Mouse (Mus musculus) MEL (cell line): ENCODE data around the gene Prr14. TPM values are rescaled to one million over a fixed set of nuclear protein-coding genes. Genes with fewer than 3 reads are reported as not detected.

ENCODE experiments used
- DNase-seq: peaks from one replicate; pipeline ENCODE4 v3.0.0; 2011; ENCODE audit warnings: low read depth, low spot score
- H3K27ac ChIP-seq: 2 replicates; pipeline ENCODE4 v1.5.1; 2012; ENCODE audit warnings: low read depth, mild to moderate bottlenecking, control low read depth, low read length, moderate library complexity; ENCODE audit not compliant: control insufficient read depth
- H3K27me3 ChIP-seq, 2 experiments: fragments of 150-350 bp in 1 of 2; sonication (generic) in 1 of 2; 2 replicates each; pipeline ENCODE4 v1.6.1; 2012; ENCODE audit warnings: low read length in 2 of 2, mild to moderate bottlenecking in 2 of 2, improper control_type of control experiment in 1 of 2, moderate library complexity in 1 of 2; ENCODE audit not compliant: insufficient read depth in 2 of 2, control insufficient read depth in 1 of 2
- H3K36me3 ChIP-seq, 2 experiments: 2 replicates each; pipeline ENCODE4 v1.6.1; 2012 to 2014; ENCODE audit warnings: low read length in 2 of 2, improper control_type of control experiment in 1 of 2, inconsistent platforms in 1 of 2, mild to moderate bottlenecking in 1 of 2; ENCODE audit not compliant: insufficient read depth in 2 of 2, control insufficient read depth in 1 of 2
- H3K4me1 ChIP-seq, 2 experiments: fragments of 150-350 bp in 1 of 2; sonication (generic) in 1 of 2; 2 replicates each; pipeline ENCODE4 v1.6.1; 2012; ENCODE audit warnings: low read length in 2 of 2, improper control_type of control experiment in 1 of 2, mild to moderate bottlenecking in 1 of 2; ENCODE audit not compliant: insufficient read depth in 2 of 2, control insufficient read depth in 1 of 2
- H3K4me3 ChIP-seq, 2 experiments: fragments of 150-350 bp in 1 of 2; sonication (generic) in 1 of 2; 2 replicates each; pipeline ENCODE4 v1.5.1; 2012; ENCODE audit warnings: low read depth in 2 of 2, low read length in 2 of 2, mild to moderate bottlenecking in 2 of 2, moderate library complexity in 2 of 2, control low read depth in 1 of 2, improper control_type of control experiment in 1 of 2; ENCODE audit not compliant: control insufficient read depth in 1 of 2, insufficient read depth in 1 of 2
- H3K79me2 ChIP-seq: 2 replicates; pipeline ENCODE4 v1.6.1; 2012; ENCODE audit warnings: mild to moderate bottlenecking, low read length, moderate library complexity; ENCODE audit not compliant: control insufficient read depth, poor library complexity, insufficient read depth
- H3K9ac ChIP-seq: 2 replicates; pipeline ENCODE4 v1.6.1; 2012; ENCODE audit warnings: low read depth, mild to moderate bottlenecking, control low read depth, low read length, moderate library complexity; ENCODE audit not compliant: control insufficient read depth, poor library complexity, severe bottlenecking
- H3K9me3 ChIP-seq: fragments of 150-350 bp; sonication (generic); replicated peaks from 2 replicates; pipeline ENCODE4 v1.6.1; 2012; ENCODE audit warnings: mild to moderate bottlenecking, low read length, improper control_type of control experiment, moderate library complexity; ENCODE audit not compliant: insufficient read depth
- BHLHE40 ChIP-seq: IDR thresholded peaks from 2 replicates; pipeline ENCODE4 v1.6.1; 2012; ENCODE audit warnings: low read depth, mild to moderate bottlenecking, inconsistent platforms, low read length, improper control_type of control experiment, borderline replicate concordance
- CHD1 ChIP-seq: IDR thresholded peaks from 2 replicates; pipeline ENCODE4 v1.6.1; 2012; ENCODE audit warnings: low read depth, mild to moderate bottlenecking, inconsistent platforms, low read length, improper control_type of control experiment
- CHD2 ChIP-seq: IDR thresholded peaks from 2 replicates; pipeline ENCODE4 v1.6.1; 2011; ENCODE audit warnings: low read length, improper control_type of control experiment
- CTCF ChIP-seq, 3 experiments: IDR thresholded peaks in 2 of 3; conservative IDR thresholded peaks in 1 of 3; 2 replicates each; pipeline ENCODE4 v1.5.1; 2011 to 2012; ENCODE audit warnings: low read length in 3 of 3, low read depth in 2 of 3, mild to moderate bottlenecking in 2 of 3, improper control_type of control experiment in 1 of 3, inconsistent platforms in 1 of 3, mixed read lengths in 1 of 3, moderate library complexity in 1 of 3; ENCODE audit not compliant: control insufficient read depth in 1 of 3, insufficient read depth in 1 of 3, poor library complexity in 1 of 3, severe bottlenecking in 1 of 3
- E2F4 ChIP-seq: IDR thresholded peaks from 2 replicates; pipeline ENCODE4 v1.6.1; 2011; ENCODE audit warnings: low read depth, low read length, improper control_type of control experiment, borderline replicate concordance
- ELF1 ChIP-seq: IDR thresholded peaks from 2 replicates; pipeline ENCODE4 v1.6.1; 2014; ENCODE audit warnings: low read depth, mild to moderate bottlenecking, inconsistent platforms, low read length, improper control_type of control experiment, moderate library complexity
- EP300 ChIP-seq, 2 experiments: IDR thresholded peaks; 2 replicates each; pipeline ENCODE4 v1.6.1; 2011; ENCODE audit warnings: improper control_type of control experiment in 2 of 2, low read length in 2 of 2, low read depth in 1 of 2, mild to moderate bottlenecking in 1 of 2
- ETS1 ChIP-seq: IDR thresholded peaks from 2 replicates; pipeline ENCODE4 v1.6.1; 2012; ENCODE audit warnings: low read depth, mild to moderate bottlenecking, inconsistent platforms, low read length, improper control_type of control experiment, moderate library complexity
- GABPA ChIP-seq: IDR thresholded peaks from 2 replicates; pipeline ENCODE4 v1.6.1; 2012; ENCODE audit warnings: low read depth, mild to moderate bottlenecking, inconsistent platforms, low read length, improper control_type of control experiment, moderate library complexity
- HCFC1 ChIP-seq: IDR thresholded peaks from 2 replicates; pipeline ENCODE4 v1.6.1; 2012; ENCODE audit warnings: low read depth, mild to moderate bottlenecking, inconsistent platforms, low read length, improper control_type of control experiment, moderate library complexity
- JUND ChIP-seq: IDR thresholded peaks from 2 replicates; pipeline ENCODE4 v1.6.1; 2011; ENCODE audit warnings: low read depth, mild to moderate bottlenecking, improper control_type of control experiment, low read length
- KAT2A ChIP-seq: conservative IDR thresholded peaks from 2 replicates; pipeline ENCODE4 v1.6.1; 2012; ENCODE audit warnings: low read depth, low read length, improper control_type of control experiment, inconsistent platforms
- MAFK ChIP-seq: IDR thresholded peaks from 2 replicates; pipeline ENCODE4 v1.6.1; 2011; ENCODE audit warnings: low read depth, mild to moderate bottlenecking, low read length, improper control_type of control experiment, borderline replicate concordance
- MAX ChIP-seq: IDR thresholded peaks from 2 replicates; pipeline ENCODE4 v1.6.1; 2011; ENCODE audit warnings: low read length, improper control_type of control experiment
- MAZ ChIP-seq: IDR thresholded peaks from 2 replicates; pipeline ENCODE4 v1.6.1; 2012; ENCODE audit warnings: low read depth, mild to moderate bottlenecking, inconsistent platforms, low read length, improper control_type of control experiment
- MEF2A ChIP-seq: IDR thresholded peaks from 2 replicates; pipeline ENCODE4 v1.6.1; 2014; ENCODE audit warnings: low read depth, mild to moderate bottlenecking, inconsistent platforms, low read length, improper control_type of control experiment; ENCODE audit not compliant: poor library complexity, insufficient replicate concordance, severe bottlenecking; ENCODE audit errors: extremely low read depth
- MXI1 ChIP-seq: IDR thresholded peaks from 2 replicates; pipeline ENCODE4 v1.6.1; 2011; ENCODE audit warnings: mild to moderate bottlenecking, low read depth, low read length, improper control_type of control experiment
- MYB ChIP-seq: IDR thresholded peaks from 2 replicates; pipeline ENCODE4 v1.6.1; 2011; ENCODE audit warnings: mild to moderate bottlenecking, low read depth, low read length, improper control_type of control experiment
- MYC ChIP-seq: IDR thresholded peaks from 2 replicates; pipeline ENCODE4 v1.6.1; 2011; ENCODE audit warnings: low read depth, mild to moderate bottlenecking, low read length, improper control_type of control experiment, moderate library complexity
- NELFE ChIP-seq: IDR thresholded peaks from 2 replicates; pipeline ENCODE4 v1.6.1; 2011; ENCODE audit warnings: low read depth, low read length, improper control_type of control experiment
- NRF1 ChIP-seq: IDR thresholded peaks from 2 replicates; pipeline ENCODE4 v1.6.1; 2014; ENCODE audit warnings: low read depth, mild to moderate bottlenecking, inconsistent platforms, low read length, improper control_type of control experiment, moderate library complexity; ENCODE audit not compliant: poor library complexity, insufficient read depth, severe bottlenecking
- POLR2AphosphoS2 ChIP-seq: IDR thresholded peaks from 2 replicates; pipeline ENCODE4 v1.6.1; 2011; ENCODE audit warnings: low read length, improper control_type of control experiment
- POLR2AphosphoS5 ChIP-seq: IDR thresholded peaks from 2 replicates; pipeline ENCODE4 v1.6.1; 2012; ENCODE audit warnings: low read depth, borderline replicate concordance, mild to moderate bottlenecking, inconsistent platforms, low read length, moderate library complexity, mixed read lengths
- RAD21 ChIP-seq: IDR thresholded peaks from 2 replicates; pipeline ENCODE4 v1.6.1; 2011; ENCODE audit warnings: mild to moderate bottlenecking, low read depth, low read length, improper control_type of control experiment
- RCOR1 ChIP-seq: IDR thresholded peaks from 2 replicates; pipeline ENCODE4 v1.6.1; 2012; ENCODE audit warnings: low read depth, mild to moderate bottlenecking, inconsistent platforms, low read length, improper control_type of control experiment
- SIN3A ChIP-seq: IDR thresholded peaks from 2 replicates; pipeline ENCODE4 v1.6.1; 2012; ENCODE audit warnings: low read length, improper control_type of control experiment, inconsistent platforms
- SMC3 ChIP-seq: IDR thresholded peaks from 2 replicates; pipeline ENCODE4 v1.6.1; 2011; ENCODE audit warnings: low read depth, low read length, improper control_type of control experiment
- TAL1 ChIP-seq: IDR thresholded peaks from 2 replicates; pipeline ENCODE4 v1.6.1; 2012; ENCODE audit warnings: mild to moderate bottlenecking, inconsistent platforms, low read length, moderate library complexity, mixed read lengths
- TBP ChIP-seq: IDR thresholded peaks from 2 replicates; pipeline ENCODE4 v1.8.0; 2011; ENCODE audit warnings: low read depth, low read length, improper control_type of control experiment
- TCF12 ChIP-seq: IDR thresholded peaks from 2 replicates; pipeline ENCODE4 v1.6.1; 2014; ENCODE audit warnings: low read depth, mild to moderate bottlenecking, inconsistent platforms, low read length, improper control_type of control experiment, moderate library complexity
- UBTF ChIP-seq: IDR thresholded peaks from 2 replicates; pipeline ENCODE4 v1.6.1; 2012; ENCODE audit warnings: low read depth, mild to moderate bottlenecking, inconsistent platforms, low read length, improper control_type of control experiment, moderate library complexity, borderline replicate concordance; ENCODE audit not compliant: insufficient read depth
- USF1 ChIP-seq: IDR thresholded peaks from 2 replicates; pipeline ENCODE4 v1.6.1; 2014; ENCODE audit warnings: low read depth, mild to moderate bottlenecking, inconsistent platforms, low read length, improper control_type of control experiment, moderate library complexity
- USF2 ChIP-seq, 2 experiments: IDR thresholded peaks; 2 replicates each; pipeline ENCODE4 v1.6.1; 2011 to 2012; ENCODE audit warnings: improper control_type of control experiment in 2 of 2, low read length in 2 of 2, borderline replicate concordance in 1 of 2, inconsistent platforms in 1 of 2, low read depth in 1 of 2, mild to moderate bottlenecking in 1 of 2; ENCODE audit not compliant: insufficient read depth in 1 of 2
- ZC3H11A ChIP-seq: IDR thresholded peaks from 2 replicates; pipeline ENCODE4 v1.6.1; 2012; ENCODE audit warnings: low read depth, mild to moderate bottlenecking, inconsistent platforms, low read length, improper control_type of control experiment
- ZKSCAN1 ChIP-seq: IDR thresholded peaks from 2 replicates; pipeline ENCODE4 v1.6.1; 2012; ENCODE audit warnings: low read depth, mild to moderate bottlenecking, inconsistent platforms, low read length, improper control_type of control experiment, moderate library complexity
- ZMIZ1 ChIP-seq: IDR thresholded peaks from 2 replicates; pipeline ENCODE4 v1.6.1; 2012; ENCODE audit warnings: low read depth, mild to moderate bottlenecking, inconsistent platforms, low read length, improper control_type of control experiment, moderate library complexity
- ZNF384 ChIP-seq: IDR thresholded peaks from 2 replicates; pipeline ENCODE4 v1.6.1; 2012; ENCODE audit warnings: low read depth, mild to moderate bottlenecking, inconsistent platforms, low read length, improper control_type of control experiment
- polyA plus RNA-seq, 2 experiments: library from polyadenylated mRNA; stranded (reverse) in 1 of 2; unstranded in 1 of 2; fragments of >175 nt in 1 of 2; fragments of >200 nt in 1 of 2; gene quantifications; 2 replicates each; pipeline versions ENCODE4 v1.2.1 to v1.2.4; 2012; ENCODE audit warnings: low replicate concordance in 2 of 2, low read depth in 1 of 2; ENCODE audit not compliant: insufficient read length in 2 of 2, insufficient read depth in 1 of 2, missing spikeins in 1 of 2
- total RNA-seq: library from RNA; depleted of rRNA; stranded (reverse); fragments of 300-350 nt; gene quantifications from 2 replicates; pipeline ENCODE4 v1.2.3, GENCODE M21; 2012

Prr14 gene
- total and polyA plus RNA-seq, 3 experiments, result 10.8 to 45.9 TPM; not detected in 1

DNA sequence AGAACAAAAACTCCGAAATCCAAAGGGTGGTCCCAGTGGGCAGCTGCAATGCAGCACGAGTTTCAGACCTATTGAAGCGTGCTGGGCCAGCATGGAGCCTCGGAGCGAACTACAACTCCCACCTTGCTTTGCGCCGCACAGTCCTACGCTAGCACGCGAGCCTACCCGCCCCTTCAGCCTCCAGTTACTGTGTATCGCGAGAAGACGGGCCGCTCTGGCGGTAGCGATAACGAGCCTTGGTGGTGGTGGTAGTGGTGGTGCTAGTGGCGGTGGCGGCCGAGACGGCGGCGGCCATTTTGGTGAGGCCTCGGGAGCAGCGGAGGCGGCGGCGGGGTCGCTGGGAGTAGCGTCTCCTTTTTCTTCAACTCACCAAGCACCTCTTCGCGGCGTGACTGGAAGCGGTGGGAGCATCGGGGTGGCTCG is 52.4 kb downstream of the Prr14 start, which contains the start of gene Srcap:
TSS of gene Srcap (plus strand) at position 176 of the 423 bp plus-strand sequence.
- Histone ChIP-seq H3K9me3 (no peaks in the 10 kb centered on the region), H3K36me3 (peaks cover 6 to 35% of the 10 kb centered on the region in 2 experiments), H3K4me3 (peak within 1 kb of the TSS; percentile 69 to 78), H3K27ac (peak within 1 kb of the TSS; percentile 95), H3K9ac (peak within 1 kb of the TSS; percentile 97), H3K79me2 (peaks cover 32% of the 10 kb centered on the region), H3K4me1 (peaks cover 3 to 9% of the 10 kb centered on the region in 2 experiments; a peak in 2 of 4 replicates), H3K27me3 (no peaks in the 10 kb centered on the region)
- DNase-seq, result peak; percentile 99
- TF ChIP-seq MXI1 (peak; percentile 91), CHD1 (no peak), NELFE (peak; percentile 79), MYB (no peak), UBTF (no peak; the same call in 1 of the 2 replicates), USF1 (no peak), CHD2 (peak; percentile 98), KAT2A (no peak; the same call in 1 of the 2 replicates), ZC3H11A (no peak), TCF12 (peak; percentile 65; the same call in 1 of the 2 replicates), TAL1 (peak; percentile 54), MAFK (no peak), USF2 (IDR thresholded peaks at IDR 0.05; ENCODE audit: borderline replicate concordance in 1 of 2, insufficient read depth in 1 of 2, low read depth in 1 of 2, low read length in 2 of 2) (no peak), ZMIZ1 (peak; percentile 66), POLR2AphosphoS5 (0 out of 2 replicates have a peak, but pooled peaks have one; percentile 69), TBP (peak; percentile 87), MAX (peak; percentile 83), NRF1 (no peak), SIN3A (peak; percentile 66), CTCF (IDR thresholded peaks at IDR 0.05 in 2 of 3, conservative IDR thresholded peaks at IDR 0.05 in 1 of 3; ENCODE audit: control insufficient read depth in 1 of 3, insufficient read depth in 1 of 3, low read depth in 2 of 3, low read length in 3 of 3, poor library complexity in 1 of 3, severe bottlenecking in 1 of 3) (no peak), RCOR1 (no peak), POLR2AphosphoS2 (peak; percentile 85; the same call in 1 of the 2 replicates), JUND (no peak), BHLHE40 (peak; percentile 35; the same call in 1 of the 2 replicates), ZNF384 (no peak), MYC (peak; percentile 98), MEF2A (no peak), MAZ (no peak), HCFC1 (peak; percentile 97), GABPA (no peak), EP300 (IDR thresholded peaks at IDR 0.05; ENCODE audit: low read depth in 1 of 2, low read length in 2 of 2) (no peak), E2F4 (no peak), ZKSCAN1 (no peak), SMC3 (no peak), ETS1 (peak; percentile 29; the same call in 1 of the 2 replicates), RAD21 (no peak), ELF1 (peak; percentile 36; the same call in 1 of the 2 replicates)
